Mouse (Mus musculus) urinary bladder, adult 18-20 months (tissue): ENCODE measurements around the gene Zfp185.

Experiments
- DNase-seq, 2 experiments: peaks; one replicate each; pipeline ENCODE4 v3.0.0; 2022; ENCODE audit warnings: low spot score in 2 of 2, mixed read lengths in 2 of 2

The Zfp185 gene

GRCm38 (mm10) chrX:72986841-72987519, at the start of gene Zfp185:
TSS of gene Zfp185 (plus strand) at chrX:72987339.
- DNase-seq = peak; percentile 14 to 25

GRCm38 (mm10) chrX:72953464-72953863, 33.7 kb upstream of the Zfp185 start:
- no peak for DNase-seq

- no peak for DNase-seq
These were observed 30.7 kb upstream of the Zfp185 start for GRCm38 (mm10) chrX:72956486-72956885.

GRCm38 (mm10) chrX:72960431-72960830, 26.7 kb upstream of the Zfp185 start:
- no peak for DNase-seq

- no peak for DNase-seq
These were observed 25.6 kb upstream of the Zfp185 start for GRCm38 (mm10) chrX:72961511-72961910.

- no peak for DNase-seq
These were observed 24.4 kb upstream of the Zfp185 start for GRCm38 (mm10) chrX:72962743-72963142.

- DNase-seq = no peak
These were observed 4.3 kb upstream of the Zfp185 start for GRCm38 (mm10) chrX:72982831-72983230.

GRCm38 (mm10) chrX:72985607-72986006, 1.5 kb upstream of the Zfp185 start:
- no peak for DNase-seq

GRCm38 (mm10) chrX:72987520-72987905, 374 bp downstream of the Zfp185 start:
- DNase-seq = no peak

- no peak for DNase-seq
These were observed 1.3 kb downstream of the Zfp185 start for GRCm38 (mm10) chrX:72988431-72988830.

GRCm38 (mm10) chrX:72990581-72990980, 3.4 kb downstream of the Zfp185 start:
- DNase-seq = no peak

- no peak for DNase-seq
These were observed 5.3 kb downstream of the Zfp185 start for GRCm38 (mm10) chrX:72992291-72992919.

- no peak for DNase-seq
These were observed 8.4 kb downstream of the Zfp185 start for GRCm38 (mm10) chrX:72995542-72995941.

GRCm38 (mm10) chrX:73003110-73003509, 16.0 kb downstream of the Zfp185 start:
- no peak for DNase-seq

- DNase-seq = no peak
These were observed 18.5 kb downstream of the Zfp185 start for GRCm38 (mm10) chrX:73005678-73006077.

- peak; percentile 75 to 88 for DNase-seq
These were observed 20.7 kb downstream of the Zfp185 start for GRCm38 (mm10) chrX:73007597-73008479.

GRCm38 (mm10) chrX:73012846-73013245, 25.7 kb downstream of the Zfp185 start:
- no peak for DNase-seq

GRCm38 (mm10) chrX:73037003-73037402, 49.9 kb downstream of the Zfp185 start, which contains the start of gene Pnma5:
TSS of gene Pnma5 (minus strand) at chrX:73037103.
- no peak for DNase-seq

GRCm38 (mm10) chrX:73038831-73039230, 51.7 kb downstream of the Zfp185 start:
- DNase-seq = no peak

- DNase-seq = no peak
These were observed 52.5 kb downstream of the Zfp185 start for GRCm38 (mm10) chrX:73039666-73040065.

- peak; percentile 69 to 80 for DNase-seq
These were observed 66.9 kb downstream of the Zfp185 start for GRCm38 (mm10) chrX:73053860-73054563.

- DNase-seq = no peak
These were observed 74.4 kb downstream of the Zfp185 start for GRCm38 (mm10) chrX:73061528-73061927.
